Mouse (Mus musculus): Measurements from ENCODE around the gene Lsp1.

The Lsp1 gene

GRCm38 (mm10) chr7:142542771-142543303, 82.2 kb downstream of the Lsp1 start:
- no peak for DNase-seq
